Mouse (Mus musculus) subcutaneous adipose tissue, adult 2 months (tissue): ENCODE data around the gene Rnf41. TPM values are rescaled to one million over a fixed set of nuclear protein-coding genes. Genes with fewer than 3 reads are reported as not detected.

Experiments used
- polyA plus RNA-seq: library from polyadenylated mRNA; depleted of rRNA; stranded (reverse); fragments of >200 nt; gene quantifications from 2 replicates; pipeline ENCODE4 v1.2.3, GENCODE M21; 2012; ENCODE audit warnings: low replicate concordance; rRNA removed

Gene Rnf41
- polyA plus RNA-seq: 30.7 and 33.1 TPM in 2 replicates

DNA sequence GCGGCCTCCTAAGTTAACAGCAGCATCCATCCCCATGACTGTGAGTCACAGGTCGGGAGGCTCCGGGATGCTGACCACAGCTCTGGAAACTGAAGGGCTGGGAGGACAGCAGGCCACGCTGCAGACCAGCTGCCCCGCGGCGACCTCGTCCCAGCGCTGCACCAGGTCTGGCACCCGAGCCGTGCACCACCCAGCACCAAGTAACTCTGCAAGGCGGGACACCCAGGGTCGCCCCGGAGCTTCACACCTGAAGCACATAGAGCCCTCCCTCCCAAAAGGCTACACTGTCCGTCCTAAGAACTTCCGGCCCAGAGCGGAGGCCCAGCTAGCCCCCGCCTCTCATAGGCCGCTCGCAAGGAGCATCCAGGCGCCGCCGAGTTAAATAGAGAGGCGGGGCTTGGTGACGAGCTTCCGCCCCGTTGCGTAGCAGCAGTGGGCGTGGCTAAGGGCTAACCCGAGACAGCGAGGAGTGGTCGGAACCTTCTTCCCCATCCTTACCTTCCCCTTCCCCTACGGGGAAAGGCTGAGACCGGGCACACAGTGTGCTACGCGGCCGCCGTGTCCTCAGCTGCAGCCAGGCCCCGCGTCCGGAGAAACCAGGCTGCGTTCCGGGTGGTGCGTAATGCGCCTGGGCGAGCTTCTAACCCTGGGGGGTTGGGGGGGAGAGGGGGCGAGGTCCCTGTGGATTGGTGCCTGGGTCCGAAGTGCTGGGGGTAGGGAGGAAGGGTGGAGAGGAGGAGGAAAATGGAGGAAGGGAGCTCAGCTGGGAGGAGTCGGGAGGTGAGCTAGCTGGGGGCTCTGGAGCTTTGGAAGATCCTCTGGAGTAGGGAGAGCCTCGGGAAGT, at the start of gene Rnf41, which contains the start of gene Nabp2:
Gene Rnf41 (plus strand): TSS at position 447 of the 844 bp plus-strand sequence.
Gene Nabp2 (minus strand): TSS at position 282 of the 844 bp plus-strand sequence.

DNA sequence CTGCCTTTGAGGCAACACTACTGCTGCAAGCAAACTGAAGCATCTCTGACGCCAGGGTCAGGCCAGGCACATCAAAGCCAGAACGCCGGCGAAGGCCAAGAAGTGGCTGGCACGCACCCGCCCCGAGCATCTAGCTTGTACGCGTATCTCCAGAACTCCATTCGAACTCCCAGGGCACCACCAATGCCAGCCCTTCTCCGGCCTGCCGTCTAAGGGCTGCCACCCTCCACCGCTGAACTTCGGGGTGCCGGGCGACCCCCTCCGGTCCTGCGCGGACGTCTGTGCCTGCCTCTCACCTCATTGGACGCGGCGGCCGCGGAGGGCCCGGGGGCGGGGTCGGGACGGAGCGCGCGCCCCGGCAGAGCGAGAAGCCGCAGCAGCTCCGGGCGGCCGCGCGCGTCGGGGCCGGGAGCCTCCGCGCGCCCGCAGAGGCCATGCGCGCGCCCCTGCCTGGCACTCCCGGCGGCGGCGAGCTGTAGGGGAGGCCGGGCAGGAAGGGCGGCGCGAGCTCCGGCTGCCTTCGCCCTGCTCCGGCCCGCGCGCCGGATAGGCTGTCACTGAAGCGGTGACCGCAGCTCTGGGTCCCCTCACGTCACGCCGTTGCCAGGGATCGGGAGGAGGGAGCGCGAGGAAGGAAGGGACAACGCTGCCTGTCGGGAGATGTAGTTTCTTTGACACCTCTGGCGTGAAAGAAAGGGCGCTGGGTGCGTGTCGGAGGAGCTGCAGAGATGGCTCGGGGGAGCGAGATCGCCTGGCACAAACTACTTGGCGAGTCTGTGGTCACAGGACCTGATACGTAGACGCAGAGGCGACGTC, 42.8 kb upstream of the Rnf41 start, which contains the start of gene Coq10a:
Gene Coq10a (minus strand): TSS at position 596 of the 816 bp plus-strand sequence.

DNA sequence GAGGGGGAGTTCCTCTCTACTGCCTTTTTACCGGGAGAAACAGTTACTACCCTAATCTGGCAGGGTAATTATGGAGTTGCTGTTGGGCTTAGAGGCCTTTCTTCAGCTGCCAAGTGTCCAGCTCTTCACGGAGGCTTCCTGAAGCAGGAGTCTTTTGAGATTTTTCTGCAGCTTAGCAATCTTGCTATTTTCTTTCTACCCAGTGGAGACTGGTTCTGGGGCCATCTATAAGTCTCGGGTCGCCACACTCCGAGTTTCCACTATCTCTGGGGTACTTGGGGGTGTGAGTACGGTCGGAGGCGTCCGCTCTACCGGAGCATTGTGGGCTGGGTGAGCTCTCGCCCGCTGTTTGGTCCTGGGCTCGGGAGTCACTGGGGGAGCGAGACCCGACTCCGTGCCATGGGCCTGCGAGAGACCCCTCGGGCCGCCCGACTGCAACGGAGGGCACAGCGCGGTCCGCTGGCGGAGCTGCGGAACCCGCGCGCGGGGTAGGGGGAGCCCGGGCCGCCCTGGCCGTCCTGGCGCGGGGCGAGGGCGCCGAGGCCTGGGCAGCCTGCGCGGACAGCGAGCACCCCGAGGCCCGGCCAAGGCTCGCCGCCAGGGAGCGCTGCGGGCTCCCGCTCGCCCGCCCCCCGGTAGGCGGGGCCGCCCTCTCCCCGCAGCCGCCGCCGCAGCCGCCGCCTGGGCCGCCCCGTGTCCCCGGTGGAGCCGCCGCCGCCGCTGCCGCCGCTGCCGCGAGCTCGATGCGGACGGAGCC, 34.8 kb upstream of the Rnf41 start, which contains the start of gene Ankrd52:
Gene Ankrd52 (plus strand): TSS at position 661 of the 757 bp plus-strand sequence.

DNA sequence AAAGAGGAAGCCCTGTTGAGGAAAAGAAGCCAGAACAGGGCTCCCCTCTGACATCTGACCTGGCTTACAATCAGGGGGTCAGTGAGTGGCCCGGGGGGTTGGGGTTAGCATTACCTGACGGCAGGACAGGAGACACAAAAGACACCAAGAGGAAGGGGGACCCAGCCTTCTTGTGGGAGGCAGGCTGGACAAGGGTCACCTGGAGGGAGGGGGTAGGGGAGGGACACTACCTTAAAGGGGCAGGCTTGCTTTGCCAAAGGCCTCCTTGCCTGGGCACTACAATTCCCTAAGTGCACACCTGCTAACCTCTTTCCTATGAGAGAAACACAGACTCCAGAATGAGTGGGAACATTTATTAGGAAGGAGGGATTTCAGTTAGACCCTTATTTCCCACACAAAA, 10.4 kb upstream of the Rnf41 start, which contains the start of gene Slc39a5:
Gene Slc39a5 (minus strand): TSS at position 174 of the 400 bp plus-strand sequence.

DNA sequence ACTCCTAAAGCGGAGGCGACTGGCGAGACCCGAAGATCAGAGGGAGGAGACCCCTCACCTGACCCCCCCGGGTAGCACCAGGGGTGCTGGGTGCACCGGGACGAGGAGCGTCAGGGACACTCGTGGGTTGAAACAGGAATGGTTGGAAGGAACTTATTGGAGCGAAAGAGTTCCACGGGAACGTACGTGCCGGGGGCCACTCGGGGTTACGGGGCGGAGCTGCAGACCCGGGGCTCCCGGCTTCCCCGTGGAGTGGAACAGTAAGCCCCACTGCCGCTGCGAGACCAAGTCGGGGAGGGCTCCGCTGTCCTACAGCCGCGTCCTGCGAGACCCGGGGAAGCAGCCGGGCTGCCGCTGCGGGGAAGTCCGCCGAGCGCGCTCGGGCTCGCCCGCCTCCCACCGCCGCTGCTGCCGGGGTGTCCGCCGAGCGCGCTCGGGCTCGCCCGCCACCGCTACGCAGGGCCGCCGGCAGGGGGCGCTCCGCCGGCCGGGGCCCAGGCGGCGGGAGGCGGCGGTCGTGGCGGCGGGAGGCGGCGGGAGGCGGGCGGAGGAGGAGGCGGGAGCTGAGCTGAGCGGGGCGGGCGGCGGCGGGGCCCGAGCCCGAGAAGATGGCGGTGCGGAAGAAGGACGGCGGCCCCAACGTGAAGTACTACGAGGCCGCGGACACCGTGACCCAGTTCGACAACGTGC, 47.4 kb downstream of the Rnf41 start, which contains the start of gene Smarcc2:
Gene Smarcc2 (plus strand): TSS at position 530 of the 690 bp plus-strand sequence.

Other genes with a start within 250 kb of the Rnf41 start
- gene Rbms2, start 231.4 kb upstream of the Rnf41 start, polyA plus RNA-seq: 179 and 228 TPM in 2 replicates
- gene Gls2, start 217.2 kb upstream of the Rnf41 start, polyA plus RNA-seq: 0.66 and 2.3 TPM in 2 replicates
- gene Spryd4, start 199.8 kb upstream of the Rnf41 start, polyA plus RNA-seq: 12.9 and 17.8 TPM in 2 replicates
- not detected in 2 replicates for gene Mip, start 185.8 kb upstream of the Rnf41 start, polyA plus RNA-seq
- gene Timeless, start 179.6 kb upstream of the Rnf41 start, polyA plus RNA-seq: 8.3 and 9.1 TPM in 2 replicates
- gene Apon, start 157.6 kb upstream of the Rnf41 start, polyA plus RNA-seq: 0.20 and 0.22 TPM in 2 replicates
- gene Apof, start 143.0 kb upstream of the Rnf41 start, polyA plus RNA-seq: 0.09 and 0.77 TPM in 2 replicates
- gene Stat2, start 141.1 kb upstream of the Rnf41 start, polyA plus RNA-seq: 29.1 and 44.5 TPM in 2 replicates
- not detected in 2 replicates for gene Il23a, start 112.9 kb upstream of the Rnf41 start, polyA plus RNA-seq
- 22.6 and 30.2 TPM in 2 replicates for gene Pan2, start 108.3 kb upstream of the Rnf41 start, polyA plus RNA-seq
- gene Cnpy2, start 89.2 kb upstream of the Rnf41 start, polyA plus RNA-seq: 75.9 and 121 TPM in 2 replicates
- 436 and 554 TPM in 2 replicates for gene Cs, start 73.9 kb upstream of the Rnf41 start, polyA plus RNA-seq
- 65.7 and 66.7 TPM in 2 replicates for gene Coq10a, start 42.7 kb upstream of the Rnf41 start, polyA plus RNA-seq
- gene Ankrd52, start 34.5 kb upstream of the Rnf41 start, polyA plus RNA-seq: 34.1 and 47.9 TPM in 2 replicates
- gene Slc39a5, start 10.4 kb upstream of the Rnf41 start, polyA plus RNA-seq: not detected in 2 replicates
- 32.5 and 44.3 TPM in 2 replicates for gene Nabp2, start 165 bp upstream of the Rnf41 start, polyA plus RNA-seq
- 130 and 132 TPM in 2 replicates for gene Smarcc2, start 47.6 kb downstream of the Rnf41 start, polyA plus RNA-seq
- 1,396 and 2,043 TPM in 2 replicates for gene Myl6, start 82.5 kb downstream of the Rnf41 start, polyA plus RNA-seq
- gene Myl6b, start 87.0 kb downstream of the Rnf41 start, polyA plus RNA-seq: 7.8 and 14.7 TPM in 2 replicates
- 154 and 249 TPM in 2 replicates for gene Esyt1, start 114.2 kb downstream of the Rnf41 start, polyA plus RNA-seq
- 8.9 and 14.0 TPM in 2 replicates for gene Zc3h10, start 136.1 kb downstream of the Rnf41 start, polyA plus RNA-seq
- gene Rpl41, start 137.6 kb downstream of the Rnf41 start, polyA plus RNA-seq: 1,421 and 2,770 TPM in 2 replicates
- 20.3 and 36.9 TPM in 2 replicates for gene Pa2g4, start 154.3 kb downstream of the Rnf41 start, polyA plus RNA-seq
- gene Erbb3, start 178.0 kb downstream of the Rnf41 start, polyA plus RNA-seq: 1.4 and 11.3 TPM in 2 replicates
- gene Rps26, start 215.1 kb downstream of the Rnf41 start, polyA plus RNA-seq: 414 and 1,367 TPM in 2 replicates
- 0.50 and 4.4 TPM in 2 replicates for gene Ikzf4, start 234.3 kb downstream of the Rnf41 start, polyA plus RNA-seq